Mouse (Mus musculus) lung, postnatal 25 days (tissue): ENCODE measurements around the gene Rhox4a.
"Not testable (repeated sequence)": the region's sequence is repeated elsewhere in the genome, so short reads cannot be mapped to it uniquely, and the experiment has no call there.

ENCODE experiments used
- DNase-seq: peaks from one replicate; pipeline ENCODE4 v3.0.0; 2022; ENCODE audit warnings: low spot score

Rhox4a gene

DNA sequence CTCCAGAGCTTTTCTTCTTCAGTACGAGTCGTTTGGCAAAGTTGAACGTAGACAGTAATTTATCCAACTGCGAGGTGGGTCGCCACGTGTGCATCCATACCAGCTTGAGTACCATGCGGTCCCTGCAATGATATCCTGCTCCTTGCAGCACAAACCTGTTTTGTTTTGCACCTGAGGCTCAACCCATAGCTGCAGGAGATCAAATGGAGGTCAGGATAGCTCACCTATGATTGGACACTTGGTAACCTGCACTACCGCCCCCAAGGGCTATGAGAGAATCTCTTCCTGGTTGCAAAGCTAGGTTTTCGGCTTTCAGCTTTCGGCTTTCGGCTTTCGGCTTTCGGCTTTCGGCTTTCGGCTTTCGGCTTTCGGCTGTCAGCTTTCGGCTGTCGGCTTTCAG is at the start of gene Rhox4a:
Gene Rhox4a (plus strand): TSS at position 301 of the 400 bp plus-strand sequence.
- not testable (repeated sequence) for DNase-seq

DNA sequence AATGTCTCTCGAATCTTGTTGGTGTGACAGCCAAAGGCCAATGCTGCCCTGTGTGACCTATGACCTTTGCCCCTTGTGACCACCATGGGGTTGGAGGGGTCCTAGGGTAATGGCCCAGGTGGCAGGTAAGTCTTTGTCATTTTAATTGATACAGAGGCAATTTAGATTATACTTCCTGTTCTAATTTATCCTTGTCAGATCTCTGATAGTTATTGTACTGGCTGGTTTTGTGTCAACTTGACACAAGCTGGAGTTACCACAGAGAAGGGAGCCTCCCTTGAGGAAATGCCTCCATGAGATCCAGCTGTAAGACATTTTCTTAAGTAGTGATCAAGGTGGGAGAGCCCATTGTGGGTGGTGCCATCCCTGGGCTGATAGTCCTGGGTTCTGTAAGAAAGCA is 43.0 kb upstream of the Rhox4a start, which contains the start of gene Rhox1:
Gene Rhox1 (minus strand): TSS at position 101 of the 400 bp plus-strand sequence.
- DNase-seq: not testable (repeated sequence)

DNA sequence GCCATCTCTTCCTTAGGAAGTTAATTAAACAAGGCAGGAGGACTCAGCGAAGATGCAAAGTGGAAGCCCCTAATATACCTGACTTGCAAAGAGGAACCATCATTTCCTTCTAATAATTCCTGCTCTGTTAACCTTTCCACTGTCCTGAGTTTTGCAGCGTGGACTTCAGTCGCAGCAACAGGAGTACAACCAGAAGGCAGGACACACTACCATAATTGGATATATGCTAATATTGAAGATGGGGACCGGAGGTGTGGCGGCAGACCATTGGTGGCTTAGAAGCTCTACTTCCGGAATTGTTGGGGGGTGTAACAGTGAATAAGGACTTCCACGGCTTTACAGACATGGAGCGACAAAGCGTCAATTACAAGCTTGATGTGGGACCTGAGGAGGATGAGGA is 20.5 kb upstream of the Rhox4a start, which contains the start of gene Rhox2a:
Gene Rhox2a (plus strand): TSS at position 301 of the 400 bp plus-strand sequence.
- DNase-seq: not testable (repeated sequence)

DNA sequence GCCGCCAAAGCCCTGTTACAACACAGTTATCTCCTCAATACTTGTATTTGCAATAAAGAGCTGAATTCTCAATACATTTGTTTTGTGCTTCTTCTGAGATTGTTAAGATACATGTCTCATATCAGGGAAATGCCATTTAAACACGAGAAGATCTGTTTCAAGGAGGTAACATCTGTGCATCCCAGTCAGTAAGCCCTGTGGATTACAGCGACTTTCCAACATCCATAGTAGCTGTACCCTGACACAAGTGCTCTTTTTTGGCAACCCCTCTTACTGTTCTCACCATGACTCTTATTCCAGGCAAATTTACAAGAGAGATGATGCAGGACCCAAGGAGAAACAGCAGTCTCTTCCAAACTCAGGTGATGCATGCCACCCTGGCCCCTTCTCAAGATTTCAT is 15.5 kb upstream of the Rhox4a start, which contains the start of gene Rhox3a:
Gene Rhox3a (plus strand): TSS at position 301 of the 400 bp plus-strand sequence.
- not testable (repeated sequence) for DNase-seq
